Mouse (Mus musculus) cerebellum, adult 9-11 months (tissue): ENCODE measurements around the gene Vmp1.

Source experiments
- DNase-seq: peaks from one replicate; pipeline ENCODE4 v3.0.0; 2022

Vmp1 gene

GRCm38 (mm10) chr11:86683395-86684125, at the start of gene Vmp1, which contains the start of gene Ptrh2:
TSS of gene Vmp1 (minus strand) at chr11:86683836.
TSS of gene Ptrh2 (plus strand) at chr11:86683985.
- peak; percentile 90 for DNase-seq

GRCm38 (mm10) chr11:86731443-86731842, 47.8 kb upstream of the Vmp1 start:
- no peak for DNase-seq

- no peak for DNase-seq
Observed at GRCm38 (mm10) chr11:86725607-86726006, 42.0 kb upstream of the Vmp1 start.

- DNase-seq, result no peak
Observed at GRCm38 (mm10) chr11:86724982-86725381, 41.3 kb upstream of the Vmp1 start.

- no peak for DNase-seq
Observed at GRCm38 (mm10) chr11:86724004-86724403, 40.4 kb upstream of the Vmp1 start.

DNA sequence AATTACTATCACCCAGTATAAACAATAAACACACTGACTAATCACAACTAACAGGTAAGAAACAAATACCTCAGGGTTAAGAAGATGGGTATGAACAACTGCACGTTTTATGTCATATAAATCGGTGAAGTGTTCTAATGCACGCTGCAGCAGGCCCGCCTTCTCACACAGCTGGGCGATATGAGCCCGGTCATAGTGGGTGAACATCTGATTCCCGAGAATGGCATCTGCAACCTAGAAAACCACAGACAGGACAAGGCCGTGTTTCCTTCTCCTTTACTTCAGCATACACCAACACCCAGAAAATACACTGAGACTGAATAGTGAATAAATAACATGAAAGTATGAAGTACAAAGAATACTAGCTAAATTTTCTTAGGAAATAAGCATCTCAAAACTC, 35.8 kb upstream of the Vmp1 start:
- DNase-seq, result no peak

GRCm38 (mm10) chr11:86718369-86718768, 34.7 kb upstream of the Vmp1 start:
- DNase-seq, result no peak

DNA sequence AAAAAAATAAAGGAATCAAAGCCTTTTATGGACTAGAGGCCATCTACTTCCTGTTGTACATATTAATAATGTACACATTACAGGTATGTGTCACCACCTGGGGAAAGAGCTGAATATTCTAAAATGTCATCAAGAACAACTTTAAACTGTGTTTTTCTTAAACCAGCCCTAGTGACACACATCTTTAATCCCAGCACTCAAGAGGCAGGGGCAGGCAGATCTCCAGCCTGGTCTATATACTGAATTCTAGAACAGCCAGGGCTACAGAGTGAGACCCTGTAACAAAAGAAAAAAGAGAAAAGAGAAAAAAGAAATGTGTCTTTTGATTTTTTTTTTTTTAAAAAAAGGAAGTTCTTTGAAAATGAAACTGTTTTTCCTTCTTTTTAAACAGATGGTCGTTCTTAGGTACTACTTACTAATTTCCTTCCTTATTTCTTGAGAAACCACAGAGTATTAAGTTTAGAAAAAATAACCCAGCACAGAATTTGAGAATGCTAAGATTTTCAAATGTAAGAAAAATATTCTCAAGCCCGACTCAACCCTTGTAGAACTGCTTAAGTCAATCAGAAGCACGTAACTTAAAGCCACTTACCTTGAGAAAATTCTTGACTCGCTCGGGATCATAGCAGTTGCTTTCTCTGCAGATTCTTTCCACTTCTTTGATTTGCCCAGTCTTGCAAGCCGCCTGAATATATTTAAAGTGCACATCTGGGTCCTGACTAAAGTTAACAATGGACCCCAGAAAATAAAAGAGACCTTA, 33.9 kb upstream of the Vmp1 start:
- no peak for DNase-seq

- DNase-seq, result no peak
Observed at GRCm38 (mm10) chr11:86714606-86715005, 31.0 kb upstream of the Vmp1 start.

DNA sequence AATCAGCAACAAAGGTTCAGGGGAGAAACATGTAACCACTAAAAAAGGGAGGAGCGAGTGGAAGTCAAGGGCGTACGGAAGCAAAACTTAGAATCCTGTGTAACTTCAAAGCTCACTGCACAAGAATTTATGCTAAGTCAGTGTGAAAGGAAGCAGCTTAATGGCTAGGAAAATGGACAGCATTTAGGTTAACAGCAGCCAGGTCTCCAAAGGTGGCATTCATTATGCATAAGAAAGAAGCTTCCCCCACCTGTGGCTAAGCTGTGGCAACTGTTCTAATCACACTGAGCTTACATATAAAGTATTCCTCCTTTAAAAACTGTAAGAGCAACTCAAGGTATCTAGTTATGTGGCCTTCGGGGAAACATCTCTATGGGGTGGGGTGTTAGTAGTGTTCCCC, 17.5 kb upstream of the Vmp1 start:
- DNase-seq, result no peak

GRCm38 (mm10) chr11:86695461-86695860, 11.8 kb upstream of the Vmp1 start:
- DNase-seq, result no peak

DNA sequence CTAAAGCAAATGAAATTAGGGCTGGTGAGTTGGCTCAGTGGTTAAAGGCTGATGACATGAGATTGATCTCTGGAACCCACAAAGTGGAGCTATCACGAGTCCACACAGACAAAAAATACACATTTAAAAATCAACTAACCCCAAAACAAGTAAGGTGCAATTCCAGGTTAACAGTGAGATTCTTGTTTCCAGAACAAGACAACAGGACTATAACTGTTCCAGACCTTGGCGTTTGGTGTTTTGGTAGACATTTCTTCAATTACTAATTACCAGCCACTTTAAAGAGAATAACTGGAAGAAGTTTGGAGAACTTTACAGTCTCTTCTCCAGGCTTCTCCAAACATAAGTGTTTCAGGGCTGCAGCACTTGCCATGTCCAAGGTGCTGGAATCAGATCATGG, 8.9 kb upstream of the Vmp1 start:
- DNase-seq, result no peak

DNA sequence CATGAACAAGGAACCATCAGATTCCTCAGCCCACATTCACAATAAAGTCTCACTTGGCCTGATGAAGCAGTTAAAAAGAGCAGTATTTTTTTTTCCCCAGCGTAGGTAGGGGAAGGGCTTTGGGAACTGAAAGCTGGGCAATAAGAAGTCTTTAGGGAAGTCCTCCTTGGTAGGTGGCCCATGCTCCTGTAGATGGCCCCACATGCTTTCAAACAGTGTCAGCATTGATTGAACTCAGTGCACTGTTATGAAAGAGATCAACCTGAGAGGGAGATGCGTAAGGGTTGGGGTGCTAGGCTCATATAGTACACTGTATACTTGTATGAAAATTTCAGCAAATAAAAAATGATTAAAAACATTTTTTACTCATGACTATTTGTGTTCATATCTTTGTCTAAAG, 8.3 kb upstream of the Vmp1 start:
- no peak for DNase-seq

GRCm38 (mm10) chr11:86691482-86691881, 7.8 kb upstream of the Vmp1 start:
- no peak for DNase-seq

DNA sequence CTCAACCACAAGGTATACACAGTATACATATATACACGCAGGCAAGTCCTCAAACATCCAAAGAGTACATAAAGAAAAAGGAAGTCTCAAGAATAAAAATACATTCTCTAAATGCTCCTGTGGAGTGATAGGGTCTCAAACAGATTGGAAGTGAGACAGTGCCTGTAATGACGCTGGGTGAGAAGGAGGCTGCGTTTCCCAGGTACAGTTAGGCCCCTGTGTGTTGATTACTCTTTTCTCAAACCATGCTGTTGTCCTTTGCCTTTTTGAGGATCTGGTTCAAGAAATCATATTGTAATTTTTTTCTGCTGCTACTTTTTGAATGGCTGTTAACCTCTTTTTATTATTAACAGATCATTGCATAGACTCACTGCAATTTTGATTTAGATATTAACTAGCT, 6.7 kb upstream of the Vmp1 start:
- no peak for DNase-seq

DNA sequence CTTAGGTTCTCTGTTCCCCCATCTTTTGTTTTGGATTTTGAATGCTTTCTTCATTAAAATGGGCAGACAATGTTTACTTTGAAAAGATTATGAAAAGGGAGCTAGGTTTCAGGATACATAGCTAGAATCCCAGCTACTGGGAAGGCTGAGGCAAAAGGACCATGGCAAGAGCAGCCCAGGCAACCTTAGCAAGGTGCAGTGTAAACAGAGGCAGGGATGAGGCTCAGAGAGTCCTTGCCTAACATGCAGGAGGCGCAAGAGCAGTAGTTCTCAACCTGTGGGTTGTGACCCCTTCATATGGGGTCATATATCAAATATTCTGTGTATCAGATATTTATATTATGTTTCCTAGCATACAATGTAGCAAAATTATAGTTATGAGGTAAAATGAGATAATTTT, 1.7 kb upstream of the Vmp1 start:
- DNase-seq, result no peak

- DNase-seq, result no peak
Observed at GRCm38 (mm10) chr11:86684126-86685012, 733 bp upstream of the Vmp1 start.

GRCm38 (mm10) chr11:86682861-86683260, 775 bp downstream of the Vmp1 start:
- DNase-seq, result no peak

DNA sequence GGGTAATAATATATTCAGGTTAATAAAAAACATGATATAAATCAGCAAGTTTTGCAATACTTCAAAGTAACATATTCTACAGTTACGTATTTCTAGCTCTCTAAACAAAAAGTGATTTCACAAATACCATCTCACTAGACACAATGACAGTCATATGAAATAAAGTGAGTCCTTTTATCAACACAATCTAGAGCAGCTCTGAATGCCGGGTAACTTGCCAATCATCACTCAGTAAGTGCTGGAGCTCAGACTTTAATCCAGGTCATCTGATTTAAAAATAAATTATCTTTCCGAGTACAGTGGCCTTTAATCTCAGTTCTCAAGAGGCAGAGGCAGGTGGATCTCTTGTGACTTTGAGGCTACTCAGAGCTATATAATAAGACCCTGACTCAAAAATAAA, 2.2 kb downstream of the Vmp1 start:
- DNase-seq, result no peak

- DNase-seq, result no peak
Observed at GRCm38 (mm10) chr11:86680729-86681128, 2.9 kb downstream of the Vmp1 start.

DNA sequence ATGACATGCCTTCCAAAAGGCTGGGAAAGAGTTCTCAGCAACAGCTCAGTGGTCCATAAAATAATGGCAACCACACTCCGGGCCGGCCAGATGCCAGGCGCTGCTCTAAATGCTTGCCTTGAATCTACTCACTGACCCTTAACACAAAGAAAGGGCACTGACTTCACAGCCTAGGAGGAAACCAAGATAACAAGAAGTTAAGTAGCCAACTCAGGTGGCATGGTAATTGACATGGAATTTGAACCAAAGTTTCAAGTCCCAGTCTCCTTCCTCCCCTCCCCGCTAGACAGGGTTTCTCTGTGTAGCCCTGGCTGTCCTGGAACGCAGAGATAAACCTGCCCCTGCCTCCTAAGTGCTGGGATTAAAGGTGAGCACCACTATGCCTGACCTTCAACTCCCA, 4.7 kb downstream of the Vmp1 start:
- DNase-seq, result no peak

- no peak for DNase-seq
Observed at GRCm38 (mm10) chr11:86675520-86675919, 8.1 kb downstream of the Vmp1 start.

GRCm38 (mm10) chr11:86672772-86673171, 10.9 kb downstream of the Vmp1 start:
- DNase-seq, result no peak
